Mouse (Mus musculus): ENCODE measurements around the gene Tldc2.

Tldc2 gene

GRCm38 (mm10) chr2:157086796-157087195 lies at the start of gene Tldc2:
TSS of gene Tldc2 (plus strand) at chr2:157087055.
- DNase-seq: no peak

GRCm38 (mm10) chr2:157037303-157037702 lies 49.6 kb upstream of the Tldc2 start:
- no peak for DNase-seq

- DNase-seq: no peak
Observed at GRCm38 (mm10) chr2:157039900-157040648, 46.8 kb upstream of the Tldc2 start.

GRCm38 (mm10) chr2:157040649-157041046 lies 46.2 kb upstream of the Tldc2 start:
- no peak for DNase-seq

- no peak for DNase-seq
Observed at GRCm38 (mm10) chr2:157041421-157041820, 45.4 kb upstream of the Tldc2 start.

- DNase-seq: no peak
Observed at GRCm38 (mm10) chr2:157043556-157043955, 43.3 kb upstream of the Tldc2 start.

- no peak for DNase-seq
Observed at GRCm38 (mm10) chr2:157043987-157044386, 42.9 kb upstream of the Tldc2 start.

GRCm38 (mm10) chr2:157045932-157046331 lies 40.9 kb upstream of the Tldc2 start:
- no peak for DNase-seq

- DNase-seq: no peak
Observed at GRCm38 (mm10) chr2:157046956-157047355, 39.9 kb upstream of the Tldc2 start.

- DNase-seq: peak; percentile 67
Observed at GRCm38 (mm10) chr2:157048395-157049181, 38.3 kb upstream of the Tldc2 start.

- DNase-seq: peak; percentile 62
Observed at GRCm38 (mm10) chr2:157049831-157050243, 37.0 kb upstream of the Tldc2 start.

GRCm38 (mm10) chr2:157052448-157052847 lies 34.4 kb upstream of the Tldc2 start:
- DNase-seq: no peak

- DNase-seq: no peak
Observed at GRCm38 (mm10) chr2:157053124-157053523, 33.7 kb upstream of the Tldc2 start.

GRCm38 (mm10) chr2:157053787-157054186 lies 33.1 kb upstream of the Tldc2 start:
- DNase-seq: no peak

GRCm38 (mm10) chr2:157054297-157054696 lies 32.6 kb upstream of the Tldc2 start:
- DNase-seq: no peak

- no peak for DNase-seq
Observed at GRCm38 (mm10) chr2:157054816-157055215, 32.0 kb upstream of the Tldc2 start.

- no peak for DNase-seq
Observed at GRCm38 (mm10) chr2:157055721-157056120, 31.1 kb upstream of the Tldc2 start.

- DNase-seq: no peak
Observed at GRCm38 (mm10) chr2:157057186-157057585, 29.7 kb upstream of the Tldc2 start.

GRCm38 (mm10) chr2:157057758-157058157 lies 29.1 kb upstream of the Tldc2 start:
- no peak for DNase-seq

GRCm38 (mm10) chr2:157058342-157058998 lies 28.4 kb upstream of the Tldc2 start:
- DNase-seq: peak; percentile 79

GRCm38 (mm10) chr2:157059166-157059565 lies 27.7 kb upstream of the Tldc2 start:
- DNase-seq: no peak

- DNase-seq: no peak
Observed at GRCm38 (mm10) chr2:157060037-157060436, 26.8 kb upstream of the Tldc2 start.

- DNase-seq: no peak
Observed at GRCm38 (mm10) chr2:157060557-157061305, 26.1 kb upstream of the Tldc2 start.

Data from right cerebral cortex, postnatal 14 days (tissue).